Mouse (Mus musculus): ENCODE data around the gene Vti1b.

Gene Vti1b

DNA sequence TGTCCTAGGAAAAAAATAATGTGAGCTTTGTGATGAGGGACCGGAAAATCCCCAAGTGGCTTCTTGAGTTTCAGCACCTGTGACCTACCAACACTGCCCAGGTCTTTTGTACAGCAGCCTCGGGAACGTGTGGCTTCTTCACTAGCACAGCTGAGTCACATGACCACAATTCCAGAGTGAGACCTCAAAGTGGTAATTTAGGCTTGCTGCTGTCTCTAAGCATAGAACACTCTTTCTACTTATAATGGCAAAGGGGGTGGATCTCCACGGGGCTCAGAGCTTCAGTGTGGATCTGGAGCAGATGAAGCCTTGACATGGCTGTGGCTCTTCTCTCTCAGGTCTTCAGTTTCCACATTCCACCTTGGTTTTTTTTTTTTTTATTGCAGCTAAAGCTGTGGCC is 37.4 kb downstream of the Vti1b start:
- no peak for DNase-seq

- no peak for DNase-seq
Measured at GRCm38 (mm10) chr12:79134676-79135075, 37.8 kb downstream of the Vti1b start.

- peak in 1 of 2 experiments; percentile 17 for DNase-seq
Measured at GRCm38 (mm10) chr12:79131706-79132460, 40.6 kb downstream of the Vti1b start.

DNA sequence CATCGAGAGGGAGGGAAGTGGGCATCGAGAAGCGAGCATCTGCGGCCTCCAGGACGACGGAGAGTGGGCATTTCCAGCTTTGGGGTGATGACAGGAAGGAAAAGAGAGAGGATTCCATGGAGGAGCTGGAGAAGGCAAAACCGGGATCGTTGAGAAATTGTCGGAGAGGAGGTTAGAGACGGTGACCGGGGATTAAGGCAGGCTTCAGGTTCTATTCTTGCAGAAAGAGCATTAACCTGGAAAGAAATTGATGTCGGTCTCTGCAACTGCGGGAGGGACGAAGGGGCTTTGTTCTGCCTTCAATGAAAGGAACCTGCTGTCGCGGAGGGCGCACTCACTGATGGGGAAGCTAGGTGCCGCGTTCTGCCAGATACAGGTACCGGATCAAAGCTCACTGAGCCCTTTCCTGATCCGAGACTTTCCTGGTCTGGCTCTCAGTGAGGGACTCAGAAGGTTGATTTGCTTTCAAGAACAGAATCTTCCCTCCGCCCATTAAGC is 41.2 kb downstream of the Vti1b start:
- no peak for DNase-seq

DNA sequence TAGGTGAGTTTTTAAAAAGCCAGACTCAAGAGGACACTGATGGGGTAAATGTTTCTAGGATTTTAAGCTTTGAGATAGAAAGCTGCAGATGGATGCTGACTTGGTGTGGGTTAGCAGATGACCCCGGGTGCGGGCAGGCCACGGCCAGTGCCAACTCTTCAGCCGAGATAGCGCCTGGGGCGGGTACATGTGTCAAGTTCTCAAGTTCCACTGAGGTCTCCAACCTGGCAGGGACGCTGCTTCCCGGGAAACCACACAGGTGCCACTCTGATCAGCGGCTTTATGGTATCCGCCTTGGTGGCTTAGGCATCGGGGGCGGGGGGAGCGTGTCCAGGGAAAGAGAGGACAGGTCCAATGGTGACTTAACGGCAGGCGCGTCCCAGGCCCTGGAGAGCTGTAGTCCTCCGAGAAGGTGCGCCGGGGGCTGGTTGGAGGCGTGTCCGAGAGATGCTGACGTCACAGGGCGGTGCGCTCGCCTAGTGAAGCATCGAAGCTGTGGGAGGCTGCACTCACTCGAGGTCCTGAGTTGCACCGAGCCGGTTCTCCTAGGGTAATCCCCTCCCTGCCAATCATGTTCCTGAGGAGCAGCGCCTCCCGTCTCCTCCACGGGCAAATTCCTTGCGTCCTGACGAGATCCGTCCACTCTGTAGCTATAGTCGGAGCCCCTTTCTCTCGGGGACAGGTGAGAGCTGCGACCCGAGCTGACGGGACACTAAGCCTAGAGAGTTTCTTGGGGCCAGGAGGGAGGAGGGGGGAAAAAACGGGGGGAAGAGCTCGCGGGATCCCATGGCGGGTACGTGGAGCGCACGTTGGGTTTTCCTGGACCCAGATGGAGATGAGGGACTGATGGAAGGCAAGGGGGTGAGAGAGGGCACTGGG is 41.9 kb downstream of the Vti1b start, which contains the start of gene Arg2:
TSS of gene Arg2 (plus strand) at position 479 of the 879 bp plus-strand sequence.
- DNase-seq, result peak; percentile 86 to 89

GRCm38 (mm10) chr12:79122820-79123219 is 49.6 kb downstream of the Vti1b start:
- no peak for DNase-seq

DNA sequence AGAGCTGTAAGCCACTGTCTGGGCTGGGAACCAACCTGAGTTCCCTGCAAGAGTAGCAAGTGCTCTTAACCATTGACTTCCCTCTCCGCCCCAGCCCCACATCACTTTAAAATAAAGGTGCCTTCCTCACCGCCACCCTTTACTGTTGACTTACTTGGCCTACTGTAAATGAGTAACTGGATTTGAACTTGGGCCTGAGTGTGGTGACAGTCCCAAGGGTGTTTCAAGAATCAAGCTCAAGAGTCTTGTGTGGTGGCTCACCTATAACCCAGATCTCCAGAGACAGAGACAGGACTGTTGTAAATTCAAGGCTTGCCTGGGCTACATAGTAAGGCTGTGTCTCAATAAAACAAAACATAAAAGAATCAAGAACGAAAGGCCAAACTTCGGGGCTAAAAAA is 53.5 kb downstream of the Vti1b start:
- DNase-seq, result no peak

Data from lung, postnatal 4 days (tissue).